Mouse (Mus musculus) kidney, postnatal 36 days (tissue): ENCODE results near the gene Ctnna2.

Experiments
- DNase-seq, 2 experiments: peaks; one replicate each; pipeline ENCODE4 v3.0.0; 2021 to 2022; ENCODE audit warnings: mixed read lengths in 2 of 2

Ctnna2 gene

GRCm38 (mm10) chr6:77416999-77417398 lies 562.5 kb downstream of the Ctnna2 start:
- no peak for DNase-seq

- no peak for DNase-seq
Measured at GRCm38 (mm10) chr6:77413530-77413929, 566.0 kb downstream of the Ctnna2 start.

GRCm38 (mm10) chr6:77408481-77408880 lies 571.0 kb downstream of the Ctnna2 start:
- DNase-seq, result no peak

- DNase-seq, result peak; percentile 8 to 50
Measured at GRCm38 (mm10) chr6:77400751-77401150, 578.7 kb downstream of the Ctnna2 start.

GRCm38 (mm10) chr6:77391663-77392062 lies 587.8 kb downstream of the Ctnna2 start:
- no peak for DNase-seq

- DNase-seq, result no peak
Measured at GRCm38 (mm10) chr6:77381309-77381708, 598.2 kb downstream of the Ctnna2 start.

- peak in 1 of 2 experiments; percentile 16 for DNase-seq
Measured at GRCm38 (mm10) chr6:77373132-77373531, 606.4 kb downstream of the Ctnna2 start.

GRCm38 (mm10) chr6:77371147-77371546 lies 608.4 kb downstream of the Ctnna2 start:
- DNase-seq, result no peak

GRCm38 (mm10) chr6:77358471-77358837 lies 621.0 kb downstream of the Ctnna2 start:
- no peak for DNase-seq

- no peak for DNase-seq
Measured at GRCm38 (mm10) chr6:77357748-77358470, 621.6 kb downstream of the Ctnna2 start.

GRCm38 (mm10) chr6:77354826-77355225 lies 624.7 kb downstream of the Ctnna2 start:
- peak; percentile 2 to 51 for DNase-seq

- no peak for DNase-seq
Measured at GRCm38 (mm10) chr6:77343781-77344180, 635.7 kb downstream of the Ctnna2 start.

GRCm38 (mm10) chr6:77335537-77335936 lies 644.0 kb downstream of the Ctnna2 start:
- DNase-seq, result no peak

- no peak for DNase-seq
Measured at GRCm38 (mm10) chr6:77324748-77325147, 654.8 kb downstream of the Ctnna2 start.

GRCm38 (mm10) chr6:77324327-77324726 lies 655.2 kb downstream of the Ctnna2 start:
- DNase-seq, result no peak

GRCm38 (mm10) chr6:77306796-77307195 lies 672.7 kb downstream of the Ctnna2 start:
- DNase-seq, result no peak

GRCm38 (mm10) chr6:77301305-77301704 lies 678.2 kb downstream of the Ctnna2 start:
- no peak for DNase-seq

GRCm38 (mm10) chr6:77291415-77291814 lies 688.1 kb downstream of the Ctnna2 start:
- DNase-seq, result no peak

GRCm38 (mm10) chr6:77288402-77288801 lies 691.1 kb downstream of the Ctnna2 start:
- no peak for DNase-seq

GRCm38 (mm10) chr6:77286317-77286716 lies 693.2 kb downstream of the Ctnna2 start:
- no peak for DNase-seq

- no peak for DNase-seq
Measured at GRCm38 (mm10) chr6:77278794-77279193, 700.7 kb downstream of the Ctnna2 start.

- no peak for DNase-seq
Measured at GRCm38 (mm10) chr6:77265163-77265562, 714.3 kb downstream of the Ctnna2 start.

- DNase-seq, result peak; percentile 30 to 42
Measured at GRCm38 (mm10) chr6:77257358-77258105, 722.0 kb downstream of the Ctnna2 start.

GRCm38 (mm10) chr6:77256348-77256747 lies 723.2 kb downstream of the Ctnna2 start:
- peak; percentile 13 to 20 for DNase-seq
